Mouse (Mus musculus) heart, postnatal 0 days (tissue): Measurements from ENCODE around the gene Umodl1. TPM values are rescaled to one million over a fixed set of nuclear protein-coding genes. Genes with fewer than 3 reads are reported as not detected.

Source experiments
- ATAC-seq: fragments of 200-750 bp; cut with Nextera tagmentation; 2 replicates; pipeline ENCODE4 v1.8.0; 2017; ENCODE audit warnings: low read depth, moderate number of reproducible peaks, moderate library complexity; ENCODE audit not compliant: insufficient read depth
- DNase-seq: peaks from one replicate; pipeline ENCODE4 v3.0.0-alpha.2; 2016; ENCODE audit warnings: low spot score
- H3K27ac ChIP-seq: fragments of 300-500 bp; sonication (generic); 2 replicates; pipeline ENCODE4 v1.5.1; 2014; ENCODE audit warnings: low read depth, mild to moderate bottlenecking
- H3K27me3 ChIP-seq: fragments of 300-500 bp; sonication (generic); 2 replicates; pipeline ENCODE4 v1.6.1; 2014; ENCODE audit warnings: low read length, mixed read lengths; ENCODE audit not compliant: control insufficient read depth, insufficient read depth
- H3K36me3 ChIP-seq: fragments of 300-500 bp; sonication (generic); replicated peaks from 2 replicates; pipeline ENCODE4 v1.6.1; 2014; ENCODE audit warnings: low read length, mixed read lengths; ENCODE audit not compliant: control insufficient read depth, insufficient read depth
- H3K4me1 ChIP-seq: fragments of 300-500 bp; sonication (generic); 2 replicates; pipeline ENCODE4 v1.6.1; 2014; ENCODE audit warnings: antibody characterized with exemption; ENCODE audit not compliant: control insufficient read depth, insufficient read depth
- H3K4me2 ChIP-seq: fragments of 300-500 bp; sonication (generic); 2 replicates; pipeline ENCODE4 v1.6.1; 2014; ENCODE audit warnings: low read depth, mild to moderate bottlenecking, low read length, moderate library complexity
- H3K4me3 ChIP-seq: fragments of 300-500 bp; sonication (generic); 2 replicates; pipeline ENCODE4 v1.5.1; 2014; ENCODE audit warnings: low read depth, low read length
- H3K9ac ChIP-seq: fragments of 300-500 bp; sonication (generic); replicated peaks from 2 replicates; pipeline ENCODE4 v1.6.1; 2014; ENCODE audit warnings: low read depth, low read length, mixed read lengths
- H3K9me3 ChIP-seq: fragments of 300-500 bp; sonication (generic); replicated peaks from 2 replicates; pipeline ENCODE4 v1.6.1; 2016; ENCODE audit warnings: low read length; ENCODE audit not compliant: control insufficient read depth
- CTCF ChIP-seq: IDR thresholded peaks from 2 replicates; pipeline ENCODE4 v1.5.1; 2016; ENCODE audit warnings: antibody characterized with exemption, control low read depth, low read depth
- EP300 ChIP-seq: IDR thresholded peaks from 2 replicates; pipeline ENCODE4 v1.6.1; 2016; ENCODE audit warnings: antibody characterized with exemption, low read depth
- WGBS: fragments of 180-500 bp; shearing (Covaris S2); extraction: QIAGEN DNeasy Blood & Tissue Kit; methylation state at CpG from one replicate; pipeline ENCODE4 v1.1.7; 2014; 5-methylcytosine and 5-hydroxymethylcytosine counted together
- polyA plus RNA-seq: library from polyadenylated mRNA; unstranded; fragments of >200 nt; fragmentation: Nextera tagmentation; extraction: Ambion mirVana; gene quantifications from 2 replicates; pipeline ENCODE4 v1.2.1, GENCODE M21; 2015
- total RNA-seq: library from RNA; depleted of rRNA; stranded (reverse); fragments of >200 nt; gene quantifications from 2 replicates; pipeline ENCODE4 v1.2.3, GENCODE M21; 2014; ENCODE audit warnings: low replicate concordance

Gene Umodl1
- total and polyA plus RNA-seq, 2 experiments from 2014 or later = not detected

- H3K4me1 ChIP-seq = no peaks in the 10 kb centered on the region
- TF ChIP-seq CTCF (peak; percentile 16; the same call in 1 of the 2 replicates), EP300 (no peak)
- H3K9me3 ChIP-seq = no peaks in the 10 kb centered on the region
- no peak overlapping the region for H3K27ac ChIP-seq
- no peak for DNase-seq
- H3K36me3 ChIP-seq = no peaks in the 10 kb centered on the region
- no peaks in the 10 kb centered on the region for H3K27me3 ChIP-seq
- no peak for ATAC-seq
- 36% methylated on average over 4 of the region's 4 CpGs for WGBS
- H3K4me2 ChIP-seq = no peak overlapping the region
- no peak overlapping the region for H3K9ac ChIP-seq
- no peak overlapping the region for H3K4me3 ChIP-seq
Measured at GRCm38 (mm10) chr17:30923566-30923965, 30.9 kb upstream of the Umodl1 start.

GRCm38 (mm10) chr17:30930827-30931226, 23.6 kb upstream of the Umodl1 start:
- H3K27me3 ChIP-seq = no peaks in the 10 kb centered on the region
- TF ChIP-seq EP300 = no peak
- TF ChIP-seq CTCF = no peak

GRCm38 (mm10) chr17:30932836-30933235, 21.6 kb upstream of the Umodl1 start:
- H3K4me3 ChIP-seq = no peak overlapping the region
- DNase-seq (no peak), ATAC-seq (no peak)
- no peak overlapping the region for H3K27ac ChIP-seq
- TF ChIP-seq CTCF (no peak), EP300 (no peak)
- H3K4me1 ChIP-seq = no peaks in the 10 kb centered on the region
- 84% methylated on average over 5 of the region's 5 CpGs for WGBS
- no peak overlapping the region for H3K4me2 ChIP-seq
- H3K9ac ChIP-seq = no peak overlapping the region
- no peaks in the 10 kb centered on the region for H3K36me3 ChIP-seq
- no peaks in the 10 kb centered on the region for H3K9me3 ChIP-seq
- H3K27me3 ChIP-seq = no peaks in the 10 kb centered on the region

More at GRCm38 (mm10) chr17:30930827-30931226, 23.6 kb upstream of the Umodl1 start:
- H3K4me1 ChIP-seq = no peaks in the 10 kb centered on the region
- no peaks in the 10 kb centered on the region for H3K9me3 ChIP-seq
- DNase-seq = no peak
- 78% methylated on average over 7 of the region's 7 CpGs for WGBS
- no peak overlapping the region for H3K4me2 ChIP-seq
- H3K4me3 ChIP-seq = no peak overlapping the region
- ATAC-seq = no peak
- H3K9ac ChIP-seq = no peak overlapping the region
- H3K36me3 ChIP-seq = no peaks in the 10 kb centered on the region
- no peak overlapping the region for H3K27ac ChIP-seq

- Histone ChIP-seq H3K36me3 (no peaks in the 10 kb centered on the region), H3K4me1 (peaks cover 8% of the 10 kb centered on the region; the same call in 1 of the 2 replicates), H3K4me3 (no peak overlapping the region), H3K27ac (no peak overlapping the region), H3K4me2 (no peak overlapping the region), H3K27me3 (no peaks in the 10 kb centered on the region), H3K9me3 (no peaks in the 10 kb centered on the region), H3K9ac (no peak overlapping the region)
- WGBS = 65% methylated on average over 5 of the region's 5 CpGs
- ATAC-seq = no peak
- no peak for TF ChIP-seq CTCF
- DNase-seq = no peak
Measured at GRCm38 (mm10) chr17:30935301-30935700, 19.1 kb upstream of the Umodl1 start.

- no peak overlapping the region for H3K4me2 ChIP-seq
Measured at GRCm38 (mm10) chr17:30938554-30938953, 15.9 kb upstream of the Umodl1 start.

GRCm38 (mm10) chr17:30948382-30948781, 6.1 kb upstream of the Umodl1 start:
- no peak overlapping the region for H3K4me3 ChIP-seq
- no peak overlapping the region for H3K9ac ChIP-seq
- no peaks in the 10 kb centered on the region for H3K9me3 ChIP-seq
- no peaks in the 10 kb centered on the region for H3K36me3 ChIP-seq
- no peak overlapping the region for H3K4me2 ChIP-seq
- H3K27ac ChIP-seq = no peak overlapping the region
- TF ChIP-seq EP300 (no peak), CTCF (no peak)
- WGBS = 56% methylated on average over 1 of the region's 1 CpGs
- DNase-seq (no peak), ATAC-seq (no peak)
- H3K4me1 ChIP-seq = no peaks in the 10 kb centered on the region
- H3K27me3 ChIP-seq = no peaks in the 10 kb centered on the region

More at GRCm38 (mm10) chr17:30938554-30938953, 15.9 kb upstream of the Umodl1 start:
- Histone ChIP-seq H3K9ac (no peak overlapping the region), H3K4me1 (peaks cover 8% of the 10 kb centered on the region; the same call in 1 of the 2 replicates), H3K36me3 (no peaks in the 10 kb centered on the region), H3K4me3 (no peak overlapping the region), H3K27me3 (no peaks in the 10 kb centered on the region), H3K9me3 (no peaks in the 10 kb centered on the region), H3K27ac (no peak overlapping the region)
- WGBS = 23% methylated on average over 9 of the region's 9 CpGs
- ATAC-seq = peak; percentile 73
- TF ChIP-seq CTCF = no peak
- no peak for TF ChIP-seq EP300
- peak; percentile 53 for DNase-seq
